Mouse (Mus musculus) ES-E14 (cell line): ENCODE data around the gene Gfpt1.

Source experiments
- CHD2 ChIP-seq: IDR thresholded peaks from 2 replicates; pipeline ENCODE4 v1.6.1; 2014; ENCODE audit warnings: mild to moderate bottlenecking, low read depth, low read length, inconsistent platforms
- MAFK ChIP-seq: IDR thresholded peaks from 2 replicates; pipeline ENCODE4 v1.6.1; 2014; ENCODE audit warnings: mild to moderate bottlenecking, low read depth, low read length, inconsistent platforms; ENCODE audit not compliant: insufficient read depth
- ZNF384 ChIP-seq: IDR thresholded peaks from 2 replicates; pipeline ENCODE4 v1.6.1; 2012; ENCODE audit warnings: low read depth, low read length, inconsistent platforms

DNA sequence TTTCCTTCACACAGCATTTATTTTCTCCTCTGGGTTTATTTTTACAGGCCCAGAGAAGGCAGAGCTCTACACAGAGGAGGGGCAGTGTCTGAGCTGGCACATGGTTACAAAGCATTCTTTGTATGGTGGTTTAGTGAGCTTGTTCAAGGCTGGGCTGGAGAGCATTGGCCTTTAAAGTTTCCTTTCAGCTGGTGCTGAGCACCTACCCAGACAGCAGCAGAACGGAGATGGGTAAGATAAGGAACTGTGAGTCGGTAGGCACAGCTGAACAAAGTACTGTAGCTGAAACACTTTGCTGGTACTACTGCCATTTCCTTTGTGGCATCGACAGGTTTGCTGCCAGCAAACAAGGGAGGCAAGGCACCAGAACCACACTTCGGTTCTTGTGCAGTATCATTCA lies 1.7 kb upstream of the Gfpt1 start:
- TF ChIP-seq CHD2 (no peak), MAFK (no peak), ZNF384 (no peak)
